Mouse (Mus musculus): ENCODE measurements around the gene Fkbp1a. TPM values are rescaled to one million over a fixed set of nuclear protein-coding genes. Genes with fewer than 3 reads are reported as not detected.

The Fkbp1a gene
- polyA plus RNA-seq, 1 experiment from 2014 or later: 585 TPM

GRCm38 (mm10) chr2:151587306-151587705 lies 45.0 kb downstream of the Fkbp1a start:
- 85% methylated on average over 9 of the region's 9 CpGs for WGBS
- Histone ChIP-seq H3K4me3 (no peak overlapping the region), H3K27me3 (replicated peaks; ENCODE audit: low read depth, poor library complexity, severe bottlenecking) (no peaks in the 10 kb centered on the region), H3K27ac (replicated peaks) (no peak overlapping the region), H3K36me3 (replicated peaks) (no peaks in the 10 kb centered on the region), H3K9me3 (no peaks in the 10 kb centered on the region), H3K4me1 (no peaks in the 10 kb centered on the region)
- DNase-seq (ENCODE audit: low spot score): no peak

- peak; percentile 20 for DNase-seq (ENCODE audit: low spot score)
- Histone ChIP-seq H3K4me3 (no peak overlapping the region), H3K27me3 (replicated peaks; ENCODE audit: low read depth, poor library complexity, severe bottlenecking) (peaks cover 2% of the 10 kb centered on the region; the same call in 1 of the 2 replicates), H3K36me3 (replicated peaks) (no peaks in the 10 kb centered on the region), H3K4me1 (peaks cover 21% of the 10 kb centered on the region), H3K27ac (replicated peaks) (no peak overlapping the region), H3K9me3 (no peaks in the 10 kb centered on the region)
- 75% methylated on average over 2 of the region's 2 CpGs for WGBS
Measured at GRCm38 (mm10) chr2:151598068-151598467, 55.8 kb downstream of the Fkbp1a start.

- H3K27me3 ChIP-seq (replicated peaks; ENCODE audit: low read depth, poor library complexity, severe bottlenecking): peaks cover 2% of the 10 kb centered on the region; the same call in 1 of the 2 replicates
- H3K9me3 ChIP-seq: no peaks in the 10 kb centered on the region
- 0 out of 2 replicates have a peak overlapping the region, but pooled peaks have one; percentile 6 for H3K27ac ChIP-seq (replicated peaks)
- no peak overlapping the region for H3K4me3 ChIP-seq
- H3K4me1 ChIP-seq: peaks cover 50% of the 10 kb centered on the region
- DNase-seq (ENCODE audit: low spot score): no peak
- WGBS: 88% methylated on average over 4 of the region's 4 CpGs
- no peaks in the 10 kb centered on the region for H3K36me3 ChIP-seq (replicated peaks)
Measured at GRCm38 (mm10) chr2:151602106-151602505, 59.8 kb downstream of the Fkbp1a start.

GRCm38 (mm10) chr2:151603630-151604029 lies 61.3 kb downstream of the Fkbp1a start:
- Histone ChIP-seq H3K36me3 (replicated peaks) (no peaks in the 10 kb centered on the region), H3K9me3 (no peaks in the 10 kb centered on the region), H3K4me1 (peaks cover 45% of the 10 kb centered on the region), H3K27me3 (replicated peaks; ENCODE audit: low read depth, poor library complexity, severe bottlenecking) (peaks cover 2% of the 10 kb centered on the region; the same call in 1 of the 2 replicates), H3K4me3 (no peak overlapping the region), H3K27ac (replicated peaks) (peak overlapping the region; percentile 7; the same call in 1 of the 2 replicates)
- WGBS: 46% methylated on average over 4 of the region's 4 CpGs
- DNase-seq (ENCODE audit: low spot score): peak; percentile 12

GRCm38 (mm10) chr2:151605437-151605987 lies 63.2 kb downstream of the Fkbp1a start:
- DNase-seq (ENCODE audit: low spot score): peak; percentile 61
- no peaks in the 10 kb centered on the region for H3K9me3 ChIP-seq
- WGBS: 40% methylated on average over 11 of the region's 11 CpGs
- peaks cover 49% of the 10 kb centered on the region for H3K4me1 ChIP-seq
- peak overlapping the region; percentile 75 for H3K27ac ChIP-seq (replicated peaks)
- H3K27me3 ChIP-seq (replicated peaks; ENCODE audit: low read depth, poor library complexity, severe bottlenecking): no peaks in the 10 kb centered on the region; the same call in 1 of the 2 replicates
- H3K36me3 ChIP-seq (replicated peaks): no peaks in the 10 kb centered on the region
- 0 out of 2 replicates have a peak overlapping the region, but pooled peaks have one; percentile 13 for H3K4me3 ChIP-seq

GRCm38 (mm10) chr2:151608435-151608834 lies 66.2 kb downstream of the Fkbp1a start:
- 75% methylated on average over 1 of the region's 1 CpGs for whole genome bisulfite sequencing
- Histone ChIP-seq H3K4me1 (peaks cover 35% of the 10 kb centered on the region), H3K4me3 (no peak overlapping the region), H3K27me3 (replicated peaks; ENCODE audit: low read depth, poor library complexity, severe bottlenecking) (no peaks in the 10 kb centered on the region), H3K36me3 (replicated peaks) (no peaks in the 10 kb centered on the region), H3K27ac (replicated peaks) (no peak overlapping the region), H3K9me3 (no peaks in the 10 kb centered on the region)
- DNase-seq (ENCODE audit: low spot score): no peak

- no peaks in the 10 kb centered on the region for H3K27me3 ChIP-seq (replicated peaks; ENCODE audit: low read depth, poor library complexity, severe bottlenecking)
- H3K4me1 ChIP-seq: peaks cover 22% of the 10 kb centered on the region
- no peak overlapping the region for H3K27ac ChIP-seq (replicated peaks)
- no peak overlapping the region for H3K4me3 ChIP-seq
- no peaks in the 10 kb centered on the region for H3K36me3 ChIP-seq (replicated peaks)
- H3K9me3 ChIP-seq: no peaks in the 10 kb centered on the region
- WGBS: 57% methylated on average over 3 of the region's 3 CpGs
- peak; percentile 43 for DNase-seq (ENCODE audit: low spot score)
Measured at GRCm38 (mm10) chr2:151609974-151610373, 67.7 kb downstream of the Fkbp1a start.

Other genes starting within 250 kb of the Fkbp1a start
- not detected in 2 replicates for gene 4921509C19Rik, start 66.3 kb upstream of the Fkbp1a start, polyA plus RNA-seq (2016; fragmentation: Nextera tagmentation; extraction: Ambion mirVana)
- gene Nsfl1c, start 48.3 kb upstream of the Fkbp1a start, polyA plus RNA-seq (2016; fragmentation: Nextera tagmentation; extraction: Ambion mirVana): 307 and 312 TPM in 2 replicates
- gene Sdcbp2, start 30.1 kb downstream of the Fkbp1a start, polyA plus RNA-seq (2016; fragmentation: Nextera tagmentation; extraction: Ambion mirVana): 0.55 and 0.76 TPM in 2 replicates
- 0.54 and 1.00 TPM in 2 replicates for gene Snph, start 90.1 kb downstream of the Fkbp1a start, polyA plus RNA-seq (2016; fragmentation: Nextera tagmentation; extraction: Ambion mirVana)
- gene Rad21l, start 126.0 kb downstream of the Fkbp1a start, polyA plus RNA-seq (2016; fragmentation: Nextera tagmentation; extraction: Ambion mirVana): not detected in 2 replicates
- gene Tmem74b, start 159.5 kb downstream of the Fkbp1a start, polyA plus RNA-seq (2016; fragmentation: Nextera tagmentation; extraction: Ambion mirVana): 2.3 and 3.1 TPM in 2 replicates
- gene Psmf1, start 201.7 kb downstream of the Fkbp1a start, polyA plus RNA-seq (2016; fragmentation: Nextera tagmentation; extraction: Ambion mirVana): 53.7 and 58.9 TPM in 2 replicates

Data from embryonic facial prominence, embryonic 10.5 days (tissue).